Mouse (Mus musculus) 3134 (cell line): ENCODE measurements around the gene Uts2b.
A peak's percentile ranks its signal among the peaks of the same experiment; 100 is the strongest.

ENCODE experiments used
- DNase-seq: peaks from one replicate; pipeline ENCODE4 v3.0.0-alpha.2; 2011; ENCODE audit warnings: low spot score; ENCODE audit not compliant: insufficient read length; ENCODE audit errors: extremely low read depth

Gene Uts2b

GRCm38 (mm10) chr16:27370191-27370590 is at the start of gene Uts2b:
Gene Uts2b, minus strand, starts transcription at chr16:27370239.
- no peak for DNase-seq

GRCm38 (mm10) chr16:27417632-27418031 is 47.6 kb upstream of the Uts2b start:
- no peak for DNase-seq

GRCm38 (mm10) chr16:27416937-27417584 is 47.0 kb upstream of the Uts2b start:
- no peak for DNase-seq

GRCm38 (mm10) chr16:27404107-27404506 is 34.1 kb upstream of the Uts2b start:
- DNase-seq = no peak

- DNase-seq = peak; percentile 11
Measured at GRCm38 (mm10) chr16:27401579-27401978, 31.5 kb upstream of the Uts2b start.

- DNase-seq = no peak
Measured at GRCm38 (mm10) chr16:27399719-27400253, 29.7 kb upstream of the Uts2b start.

- DNase-seq = no peak
Measured at GRCm38 (mm10) chr16:27399026-27399718, 29.1 kb upstream of the Uts2b start.

GRCm38 (mm10) chr16:27396951-27397350 is 26.9 kb upstream of the Uts2b start:
- DNase-seq = no peak

GRCm38 (mm10) chr16:27395251-27396037 is 25.4 kb upstream of the Uts2b start:
- DNase-seq = no peak

- no peak for DNase-seq
Measured at GRCm38 (mm10) chr16:27391845-27392244, 21.8 kb upstream of the Uts2b start.

GRCm38 (mm10) chr16:27390306-27390705 is 20.3 kb upstream of the Uts2b start:
- DNase-seq = no peak

GRCm38 (mm10) chr16:27389534-27390282 is 19.7 kb upstream of the Uts2b start:
- DNase-seq = peak; percentile 53

- DNase-seq = peak; percentile 89
Measured at GRCm38 (mm10) chr16:27388761-27389451, 18.9 kb upstream of the Uts2b start, which contains the start of gene Ccdc50. Gene Ccdc50, plus strand, starts transcription at chr16:27388869.

- DNase-seq = peak; percentile 10
Measured at GRCm38 (mm10) chr16:27387634-27388611, 17.9 kb upstream of the Uts2b start.

- no peak for DNase-seq
Measured at GRCm38 (mm10) chr16:27386850-27387407, 16.9 kb upstream of the Uts2b start.

GRCm38 (mm10) chr16:27385649-27386048 is 15.6 kb upstream of the Uts2b start:
- DNase-seq = no peak

- peak; percentile 18 for DNase-seq
Measured at GRCm38 (mm10) chr16:27384893-27385603, 15.0 kb upstream of the Uts2b start.

GRCm38 (mm10) chr16:27382217-27382616 is 12.2 kb upstream of the Uts2b start:
- no peak for DNase-seq
